Mouse (Mus musculus): ENCODE measurements around the gene Olfr1271.
"Not testable (repeated sequence)": the region's sequence is repeated elsewhere in the genome, so short reads cannot be mapped to it uniquely, and the experiment has no call there.

Gene Olfr1271

GRCm38 (mm10) chr2:90270932-90271331, at the start of gene Olfr1271:
Olfr1271 (minus strand) TSS chr2:90271032.
- no peak for DNase-seq (ENCODE audit: low spot score)

- DNase-seq (ENCODE audit: low spot score), result no peak
Observed at GRCm38 (mm10) chr2:90292741-90293140, 21.9 kb upstream of the Olfr1271 start, which contains the start of gene Olfr1272. Olfr1272 (minus strand) TSS chr2:90292841.

- DNase-seq (ENCODE audit: low spot score), result no peak
Observed at GRCm38 (mm10) chr2:90257492-90257891, 13.3 kb downstream of the Olfr1271 start, which contains the start of gene Olfr142. Olfr142 (minus strand) TSS chr2:90257592.

- DNase-seq (ENCODE audit: low spot score), result not testable (repeated sequence)
Observed at GRCm38 (mm10) chr2:90224393-90224792, 46.4 kb downstream of the Olfr1271 start, which contains the start of gene Olfr1506. Olfr1506 (minus strand) TSS chr2:90224493.

Data from c-Kit-positive CD71-positive TER-119-positive erythroid progenitor cells, embryonic 14.5 days (primary cell).